Mouse (Mus musculus): ENCODE results near the gene Lce3b. TPM values are rescaled to one million over a fixed set of nuclear protein-coding genes. Genes with fewer than 3 reads are reported as not detected.

The Lce3b gene
- total RNA-seq (2021) (not detected), polyA plus RNA-seq (2012; rRNA removed) (not detected in 2 replicates)
- long read RNA-seq = 0 reads

DNA sequence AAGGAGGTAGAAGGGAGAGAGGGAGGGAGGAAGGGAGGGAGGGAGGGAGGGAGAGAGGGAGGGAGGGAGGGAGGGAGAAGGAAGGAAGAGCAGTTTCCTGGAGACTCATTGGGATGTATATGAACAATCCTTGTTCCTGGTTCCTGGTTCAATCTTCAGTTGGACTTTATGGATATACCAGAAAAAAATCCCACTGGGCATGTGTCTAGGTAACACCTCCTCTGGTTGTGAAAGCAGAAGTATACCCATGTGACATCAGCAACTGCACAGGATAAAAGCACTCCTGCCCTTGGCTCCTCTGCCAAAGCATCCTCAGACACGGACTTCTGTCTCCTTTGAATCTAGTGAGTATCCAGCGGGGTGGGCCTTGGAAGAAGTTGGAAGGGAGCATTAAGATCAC is at the start of gene Lce3b:
Gene Lce3b (plus strand): TSS at position 301 of the 400 bp plus-strand sequence.
- no peak for DNase-seq

- no peak for DNase-seq
Observed at GRCm38 (mm10) chr3:92894063-92894462, 38.7 kb upstream of the Lce3b start.

DNA sequence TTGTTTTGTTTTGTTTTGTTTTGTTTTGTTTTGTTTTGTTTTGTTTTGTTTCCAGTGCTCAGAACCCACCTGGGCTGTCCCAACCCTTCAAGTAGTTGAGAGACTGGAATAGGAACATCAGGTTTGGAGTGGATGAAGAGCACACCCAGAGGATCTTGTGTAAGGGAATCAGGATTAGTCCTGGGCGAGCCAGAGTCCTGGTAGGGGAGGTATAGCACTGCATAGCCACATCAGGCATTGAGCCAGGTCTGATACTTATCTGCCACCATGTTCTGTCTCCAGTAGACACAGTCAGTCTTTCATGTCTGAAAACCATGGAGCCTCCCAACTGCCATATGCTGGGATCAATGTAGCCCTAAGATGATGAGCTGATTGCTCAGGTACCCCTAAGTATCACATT is 38.3 kb upstream of the Lce3b start:
- DNase-seq = no peak

- no peak for DNase-seq
Observed at GRCm38 (mm10) chr3:92902992-92903391, 29.8 kb upstream of the Lce3b start.

DNA sequence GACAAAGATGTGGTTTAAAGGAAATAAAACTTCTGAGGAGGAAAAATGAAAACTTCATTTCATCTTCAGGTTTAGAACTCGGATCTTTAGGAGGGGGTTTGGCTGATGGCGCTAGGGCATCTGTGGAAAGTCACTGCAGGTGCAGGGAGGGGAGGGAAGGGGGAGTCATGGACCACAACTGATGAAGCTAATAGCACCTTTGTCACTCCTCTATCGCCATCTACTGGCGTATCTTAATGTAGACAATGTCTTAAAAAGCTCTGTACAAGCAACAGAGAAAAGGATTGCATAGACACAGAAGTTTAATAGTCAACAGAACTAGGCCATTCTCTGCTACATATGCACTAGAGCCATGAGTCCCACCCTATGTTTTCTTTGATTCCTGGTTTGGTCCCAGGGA is 29.1 kb upstream of the Lce3b start:
- no peak for DNase-seq

- DNase-seq = no peak
Observed at GRCm38 (mm10) chr3:92905182-92905581, 27.6 kb upstream of the Lce3b start.

GRCm38 (mm10) chr3:92907571-92907970 is 25.2 kb upstream of the Lce3b start:
- DNase-seq = no peak

DNA sequence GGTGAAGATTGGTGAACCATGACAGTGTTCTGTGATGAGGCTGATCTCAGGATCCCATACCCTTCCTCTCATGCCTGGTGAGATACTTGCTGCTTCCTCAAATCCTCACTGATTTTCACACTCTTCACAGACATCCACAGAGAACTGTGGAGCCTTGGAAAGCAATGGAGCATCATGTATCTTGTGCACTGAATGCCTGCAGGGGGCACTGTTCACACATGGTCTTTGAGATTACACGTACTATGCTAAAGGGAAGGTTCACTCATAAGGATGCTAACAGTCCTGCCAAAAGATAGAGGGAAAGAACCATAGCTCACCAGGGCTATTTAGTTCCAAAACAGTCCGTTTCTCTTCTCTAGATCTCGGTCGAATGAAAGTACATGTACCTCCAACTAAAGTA is 12.4 kb upstream of the Lce3b start:
- DNase-seq = peak; percentile 2

DNA sequence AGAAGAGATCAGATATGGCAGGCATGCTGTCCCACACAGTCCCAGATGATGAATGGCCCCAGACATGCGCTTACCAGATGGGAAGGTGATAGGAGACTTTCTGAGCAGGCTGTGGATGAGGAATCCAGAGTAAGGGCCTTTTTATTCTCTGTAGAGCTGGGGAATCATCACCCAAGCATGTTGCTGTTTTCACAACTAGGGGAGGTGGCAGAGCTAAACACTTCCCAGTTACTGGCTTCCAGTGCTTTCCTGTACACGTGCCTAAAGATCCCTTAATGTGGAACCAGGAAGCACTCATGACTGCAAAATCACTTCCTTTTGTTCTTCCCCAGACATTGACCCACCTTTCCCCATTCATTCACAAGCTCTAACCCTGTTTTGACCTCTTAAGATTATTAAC is 6.6 kb upstream of the Lce3b start, which contains the start of gene Lce3a:
Gene Lce3a (minus strand): TSS at position 101 of the 400 bp plus-strand sequence.
- DNase-seq = no peak

DNA sequence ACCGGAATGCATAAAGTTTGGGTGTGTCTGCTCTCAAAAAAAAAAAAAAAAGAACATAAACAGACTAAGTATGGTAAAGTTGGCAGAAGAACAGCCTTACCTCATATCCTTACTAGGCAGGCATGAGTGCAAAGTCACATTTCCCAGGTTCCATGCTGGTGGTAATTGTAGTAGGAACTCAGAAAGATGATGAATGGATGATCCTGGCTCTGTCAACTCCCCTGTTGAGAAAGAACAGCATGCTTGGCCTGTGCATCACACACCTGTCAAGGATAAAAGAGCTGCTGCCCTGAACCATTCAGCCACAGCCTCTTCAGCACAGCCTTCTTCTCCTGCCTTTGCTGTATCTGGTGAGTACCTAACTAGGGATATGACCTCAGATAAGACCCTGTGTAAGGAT is 11.4 kb downstream of the Lce3b start, which contains the start of gene Lce3c:
Gene Lce3c (plus strand): TSS at position 301 of the 400 bp plus-strand sequence.
- DNase-seq = no peak

GRCm38 (mm10) chr3:92957090-92957489 is 24.3 kb downstream of the Lce3b start, which contains the start of gene Lce3d:
TSS of gene Lce3d (plus strand) at chr3:92957390.
- no peak for DNase-seq

DNA sequence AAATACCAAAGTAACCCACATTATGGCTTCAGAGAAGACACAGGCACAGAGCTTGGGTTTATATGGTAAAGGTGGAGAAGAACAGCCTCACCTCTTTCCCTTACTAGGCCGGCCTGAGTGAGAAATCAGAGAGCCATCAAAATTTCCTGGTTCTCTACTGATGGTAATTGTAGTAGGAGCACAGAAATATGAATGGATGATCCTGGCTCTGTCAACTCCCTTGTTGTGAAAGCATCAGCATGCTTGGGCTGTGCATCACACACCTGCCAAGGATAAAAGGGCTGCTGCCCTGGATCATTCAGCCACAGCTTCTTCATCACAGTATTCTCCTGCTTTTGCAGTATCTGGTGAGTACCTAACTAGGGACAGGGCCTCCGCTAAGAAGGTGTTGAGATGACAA is 34.0 kb downstream of the Lce3b start, which contains the start of gene Lce3e:
Gene Lce3e (plus strand): TSS at position 301 of the 400 bp plus-strand sequence.
- no peak for DNase-seq

GRCm38 (mm10) chr3:92978484-92978883 is 45.7 kb downstream of the Lce3b start:
- DNase-seq = no peak

Other genes starting within 250 kb of the Lce3b start
- gene Lce1d, start 245.8 kb upstream of the Lce3b start, total RNA-seq (2021) = not detected
- not detected in 2 replicates for gene Lce1d, start 245.8 kb upstream of the Lce3b start, polyA plus RNA-seq (2012; rRNA removed)
- not detected for gene Lce1e, start 223.9 kb upstream of the Lce3b start, total RNA-seq (2021)
- gene Lce1e, start 223.9 kb upstream of the Lce3b start, polyA plus RNA-seq (2012; rRNA removed) = not detected in 2 replicates
- gene Lce1f, start 212.6 kb upstream of the Lce3b start, total RNA-seq (2021) = not detected
- gene Lce1f, start 212.6 kb upstream of the Lce3b start, polyA plus RNA-seq (2012; rRNA removed) = not detected in 2 replicates
- gene Gm38119, start 193.9 kb upstream of the Lce3b start, total RNA-seq (2021) = not detected
- not detected in 2 replicates for gene Gm38119, start 193.9 kb upstream of the Lce3b start, polyA plus RNA-seq (2012; rRNA removed)
- not detected for gene Lce1g, start 180.6 kb upstream of the Lce3b start, total RNA-seq (2021)
- gene Lce1g, start 180.6 kb upstream of the Lce3b start, polyA plus RNA-seq (2012; rRNA removed) = 0.12 TPM in 1 of 2 replicates, not detected in the other
- gene Lce1h, start 167.9 kb upstream of the Lce3b start, total RNA-seq (2021) = not detected
- not detected in 2 replicates for gene Lce1h, start 167.9 kb upstream of the Lce3b start, polyA plus RNA-seq (2012; rRNA removed)
- gene Lce1i, start 154.1 kb upstream of the Lce3b start, total RNA-seq (2021) = not detected
- not detected in 2 replicates for gene Lce1i, start 154.1 kb upstream of the Lce3b start, polyA plus RNA-seq (2012; rRNA removed)
- not detected for gene Lce1j, start 142.5 kb upstream of the Lce3b start, total RNA-seq (2021)
- not detected in 2 replicates for gene Lce1j, start 142.5 kb upstream of the Lce3b start, polyA plus RNA-seq (2012; rRNA removed)
- gene Lce1k, start 125.1 kb upstream of the Lce3b start, total RNA-seq (2021) = not detected
- not detected in 2 replicates for gene Lce1k, start 125.1 kb upstream of the Lce3b start, polyA plus RNA-seq (2012; rRNA removed)
- not detected for gene Kprp, start 105.7 kb upstream of the Lce3b start, total RNA-seq (2021)
- gene Kprp, start 105.7 kb upstream of the Lce3b start, polyA plus RNA-seq (2012; rRNA removed) = not detected in 2 replicates
- not detected for gene Lce1l, start 81.7 kb upstream of the Lce3b start, total RNA-seq (2021)
- gene Lce1l, start 81.7 kb upstream of the Lce3b start, polyA plus RNA-seq (2012; rRNA removed) = not detected in 2 replicates
- not detected for gene 2310050C09Rik, start 62.8 kb upstream of the Lce3b start, total RNA-seq (2021)
- not detected in 2 replicates for gene 2310050C09Rik, start 62.8 kb upstream of the Lce3b start, polyA plus RNA-seq (2012; rRNA removed)
- not detected for gene Lce3a, start 6.7 kb upstream of the Lce3b start, total RNA-seq (2021)
- not detected in 2 replicates for gene Lce3a, start 6.7 kb upstream of the Lce3b start, polyA plus RNA-seq (2012; rRNA removed)
- not detected for gene Lce3c, start 11.5 kb downstream of the Lce3b start, total RNA-seq (2021)
- gene Lce3c, start 11.5 kb downstream of the Lce3b start, polyA plus RNA-seq (2012; rRNA removed) = not detected in 2 replicates
- gene Lce3d, start 24.4 kb downstream of the Lce3b start, total RNA-seq (2021) = not detected
- gene Lce3d, start 24.4 kb downstream of the Lce3b start, polyA plus RNA-seq (2012; rRNA removed) = not detected in 2 replicates
- gene Lce3e, start 34.1 kb downstream of the Lce3b start, total RNA-seq (2021) = not detected
- not detected in 2 replicates for gene Lce3e, start 34.1 kb downstream of the Lce3b start, polyA plus RNA-seq (2012; rRNA removed)
- not detected for gene Lce3f, start 59.2 kb downstream of the Lce3b start, total RNA-seq (2021)
- gene Lce3f, start 59.2 kb downstream of the Lce3b start, polyA plus RNA-seq (2012; rRNA removed) = not detected in 2 replicates
- not detected for gene Crct1, start 82.7 kb downstream of the Lce3b start, total RNA-seq (2021)
- not detected in 2 replicates for gene Crct1, start 82.7 kb downstream of the Lce3b start, polyA plus RNA-seq (2012; rRNA removed)
- gene Lce1m, start 86.1 kb downstream of the Lce3b start, total RNA-seq (2021) = not detected
- not detected in 2 replicates for gene Lce1m, start 86.1 kb downstream of the Lce3b start, polyA plus RNA-seq (2012; rRNA removed)
- not detected for gene Gm4858, start 135.8 kb downstream of the Lce3b start, total RNA-seq (2021)
- not detected in 2 replicates for gene Gm4858, start 135.8 kb downstream of the Lce3b start, polyA plus RNA-seq (2012; rRNA removed)
- gene Crnn, start 211.8 kb downstream of the Lce3b start, total RNA-seq (2021) = not detected
- gene Crnn, start 211.8 kb downstream of the Lce3b start, polyA plus RNA-seq (2012; rRNA removed) = not detected in 2 replicates

Measured in adrenal gland, adult 2 months (tissue).